Mouse (Mus musculus): ENCODE measurements around the gene Nfasc.

The Nfasc gene

DNA sequence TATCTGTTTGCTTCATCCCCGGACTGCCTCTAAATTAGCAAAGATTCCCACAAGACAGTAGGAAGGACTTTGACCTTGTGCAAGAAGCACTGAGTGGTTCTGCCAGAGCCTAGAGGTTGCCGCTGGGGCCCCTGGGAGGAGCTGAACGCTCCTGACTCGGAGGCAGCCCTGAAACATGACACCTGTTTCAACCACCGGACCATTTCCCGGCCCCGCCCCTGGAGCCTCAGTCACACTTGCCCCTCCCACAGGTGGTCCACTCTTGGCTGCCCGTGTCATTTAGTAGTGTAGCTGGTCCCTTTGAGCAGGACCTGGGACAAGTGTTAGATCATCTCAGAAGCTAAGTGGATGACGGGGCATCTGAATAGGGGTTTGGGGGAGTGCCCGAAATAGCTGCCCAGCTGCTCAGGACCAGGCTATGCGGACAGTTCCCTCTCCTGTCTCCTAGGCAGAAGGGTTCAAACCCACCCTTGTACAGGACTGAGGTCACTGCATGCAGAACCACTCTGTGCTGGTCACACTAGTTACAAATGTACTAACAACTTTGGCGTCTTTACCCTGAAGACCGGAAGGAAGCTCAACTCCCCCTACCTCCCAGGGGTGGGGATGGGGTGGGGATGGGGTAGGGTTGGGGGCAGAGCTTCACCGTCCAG lies 200.3 kb downstream of the Nfasc start:
- DNase-seq (ENCODE audit: low read depth, low spot score): peak; percentile 94

DNA sequence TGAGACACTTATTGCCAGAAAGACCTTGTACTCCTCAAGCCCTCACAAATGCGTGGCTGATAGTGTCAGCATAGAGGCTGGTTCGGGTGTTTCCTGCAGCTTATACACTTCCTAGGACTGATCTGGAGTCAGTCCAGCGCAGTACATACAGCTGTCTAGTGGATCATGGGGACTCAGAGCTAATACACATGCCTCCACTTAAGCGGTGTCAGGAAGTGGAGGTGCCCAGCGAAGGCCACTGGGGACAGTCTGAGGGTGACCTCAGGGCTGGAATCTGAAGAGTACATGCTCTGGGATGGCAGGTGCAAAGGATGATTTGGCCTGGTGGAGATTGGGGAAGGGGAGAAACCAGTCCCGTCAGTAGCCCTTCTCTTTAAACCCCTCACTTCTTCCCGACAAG lies 200.9 kb downstream of the Nfasc start:
- DNase-seq (ENCODE audit: low read depth, low spot score): no peak

- no peak for DNase-seq (ENCODE audit: low read depth, low spot score)
Observed at GRCm38 (mm10) chr1:132537736-132538135, 203.9 kb downstream of the Nfasc start.

DNA sequence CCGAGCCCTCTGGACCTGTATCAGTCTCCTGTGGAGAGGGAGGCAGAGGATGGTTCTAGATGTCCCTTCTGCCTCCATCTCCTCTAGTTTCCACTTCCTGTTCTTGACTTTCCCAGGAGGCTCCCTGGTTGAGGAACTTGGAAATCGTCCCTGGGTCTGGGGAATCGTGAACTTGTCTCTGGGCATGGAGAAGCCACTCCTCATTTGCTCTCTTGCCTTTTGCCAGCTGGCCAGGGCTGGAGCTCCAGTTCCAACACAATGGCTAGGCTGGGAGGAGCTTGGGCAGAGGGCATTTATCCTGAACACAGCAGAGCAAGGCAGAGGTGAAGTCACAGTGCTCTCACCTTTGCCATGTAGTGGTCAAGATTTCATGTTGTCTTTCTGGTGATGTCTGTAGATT lies 205.2 kb downstream of the Nfasc start:
- no peak for DNase-seq (ENCODE audit: low read depth, low spot score)

GRCm38 (mm10) chr1:132535541-132535940 lies 206.1 kb downstream of the Nfasc start:
- no peak for DNase-seq (ENCODE audit: low read depth, low spot score)

DNA sequence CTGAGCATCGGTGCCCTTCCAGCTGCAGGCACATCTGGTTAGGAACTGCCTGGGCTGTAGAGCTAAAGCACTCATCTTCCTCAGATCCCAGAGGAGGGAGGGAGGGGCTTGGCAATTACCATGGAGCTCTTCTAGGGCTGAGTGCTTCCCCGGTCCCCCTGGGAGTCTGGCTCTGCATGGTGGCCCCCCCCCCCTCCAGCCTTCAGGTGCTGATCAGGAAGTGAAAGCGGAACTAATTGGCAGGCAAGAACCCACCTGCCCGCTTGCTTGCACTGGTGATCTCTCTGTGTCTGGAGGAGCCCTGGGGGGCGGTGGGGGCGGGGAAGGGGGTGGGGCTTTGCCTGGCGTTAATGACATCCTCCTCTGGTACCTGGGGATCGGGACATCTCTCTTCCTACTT lies 207.8 kb downstream of the Nfasc start:
- DNase-seq (ENCODE audit: low read depth, low spot score): no peak

DNA sequence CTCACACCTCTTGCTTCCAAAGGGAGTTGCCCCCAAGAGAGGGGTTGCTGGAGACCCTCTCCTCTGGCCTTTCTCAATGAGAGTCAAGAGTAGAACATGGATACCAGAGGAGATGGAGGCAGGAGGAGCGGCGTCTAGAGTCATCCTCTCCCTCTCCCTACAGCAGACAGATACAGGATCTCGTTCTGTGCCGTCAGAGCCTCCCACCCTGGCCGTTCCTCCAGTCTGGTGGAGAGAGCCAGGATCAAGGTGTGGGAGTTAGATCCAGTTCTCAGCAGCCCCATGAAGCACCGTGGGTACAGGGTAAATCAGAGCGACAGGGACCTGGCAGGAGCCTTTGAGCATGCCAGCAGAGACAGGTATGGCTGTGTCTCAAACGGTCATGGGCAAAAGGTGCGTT lies 209.1 kb downstream of the Nfasc start:
- DNase-seq (ENCODE audit: low read depth, low spot score): no peak

DNA sequence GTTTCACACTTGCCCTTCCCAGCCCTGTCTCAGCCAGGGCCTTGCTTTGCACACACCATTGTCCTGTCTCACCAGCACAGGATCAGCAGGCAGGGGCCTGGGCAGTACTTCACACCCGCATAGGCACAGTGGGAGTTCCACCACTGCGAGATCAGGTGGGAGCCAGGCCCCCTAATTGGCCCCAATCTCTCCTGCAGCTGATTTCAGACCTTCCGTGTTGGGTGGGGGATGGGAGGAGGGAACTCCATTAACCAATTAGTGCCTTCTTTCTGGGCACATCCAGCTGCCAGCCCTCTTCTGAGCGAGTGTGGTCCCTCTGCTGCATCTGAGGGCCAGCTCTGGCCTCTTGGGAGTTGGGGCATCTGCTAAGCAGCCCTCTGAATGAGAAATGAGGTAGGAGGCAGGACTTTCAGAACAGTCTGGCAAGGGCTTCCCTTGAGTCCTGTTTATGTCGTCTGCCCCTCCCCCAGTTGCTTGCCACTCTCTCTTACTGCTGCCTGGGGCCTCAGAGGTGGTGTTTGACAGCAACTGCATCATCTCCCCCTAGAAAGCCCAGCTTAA lies 210.9 kb downstream of the Nfasc start:
- no peak for DNase-seq (ENCODE audit: low read depth, low spot score)

GRCm38 (mm10) chr1:132528647-132529334 lies 212.8 kb downstream of the Nfasc start:
- DNase-seq (ENCODE audit: low read depth, low spot score): no peak

DNA sequence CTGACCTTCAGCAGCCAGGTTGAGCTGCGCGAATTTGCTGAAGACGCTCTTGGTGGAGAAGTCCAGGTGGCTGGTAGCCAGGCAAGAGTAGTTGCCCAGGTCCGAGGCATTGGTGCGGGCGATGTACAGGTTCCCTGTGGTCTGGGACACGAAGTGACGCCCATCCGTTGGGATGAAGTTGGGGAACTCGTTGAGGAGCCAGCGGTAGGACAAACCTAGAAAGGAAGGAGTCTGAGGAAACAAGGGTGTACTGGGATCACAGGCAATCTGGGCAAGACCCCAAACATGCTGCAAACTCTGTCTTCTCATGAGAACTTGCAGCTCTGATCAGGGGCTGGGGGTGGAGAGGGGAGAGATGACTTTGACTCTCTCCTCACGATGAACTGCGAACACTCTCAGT lies 213.5 kb downstream of the Nfasc start:
- no peak for DNase-seq (ENCODE audit: low read depth, low spot score)

- peak; percentile 74 for DNase-seq (ENCODE audit: low read depth, low spot score)
Observed at GRCm38 (mm10) chr1:132525832-132526231, 215.8 kb downstream of the Nfasc start.

- DNase-seq (ENCODE audit: low read depth, low spot score): peak; percentile 90
Observed at GRCm38 (mm10) chr1:132523920-132524319, 217.7 kb downstream of the Nfasc start.

DNA sequence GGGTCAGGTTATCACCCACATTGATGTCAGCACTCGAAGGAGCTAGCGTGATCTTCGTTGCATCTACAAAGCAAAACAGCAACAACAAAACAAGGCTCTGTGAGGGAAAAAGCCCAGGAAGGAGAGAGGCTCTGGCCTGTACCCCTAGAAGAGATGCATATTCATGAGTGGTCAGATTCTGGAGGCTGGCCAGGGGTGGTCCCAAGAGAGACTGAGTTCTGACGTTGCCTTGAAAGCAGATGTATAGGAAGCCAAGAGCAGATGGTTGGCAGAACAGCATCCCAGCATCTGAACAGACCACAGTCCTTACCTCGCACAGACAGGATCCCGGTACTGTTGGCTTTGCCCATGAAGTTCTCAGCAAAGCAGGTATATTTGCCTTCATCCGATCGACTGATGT lies 218.5 kb downstream of the Nfasc start:
- DNase-seq (ENCODE audit: low read depth, low spot score): no peak

GRCm38 (mm10) chr1:132520764-132521163 lies 220.8 kb downstream of the Nfasc start:
- DNase-seq (ENCODE audit: low read depth, low spot score): peak; percentile 84

DNA sequence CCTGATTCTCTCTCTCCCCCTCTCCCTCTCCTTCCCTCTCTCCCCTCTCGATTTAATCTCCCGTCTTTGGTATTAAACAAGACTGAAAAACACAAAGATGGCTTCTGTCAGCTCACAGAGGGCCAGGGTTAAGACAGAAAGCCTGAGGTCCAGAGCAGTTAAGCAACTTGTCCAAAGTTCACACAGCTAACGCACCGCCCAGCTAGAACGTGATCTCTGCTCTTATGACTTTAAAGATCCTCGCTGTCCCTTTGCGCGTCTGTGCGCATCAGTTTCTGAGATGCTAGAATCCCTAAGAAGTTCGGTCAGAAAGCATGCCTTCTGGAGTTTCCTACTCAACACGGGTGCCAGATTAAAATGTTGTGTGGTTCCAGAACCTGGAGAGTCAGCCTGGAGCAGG lies 221.9 kb downstream of the Nfasc start:
- no peak for DNase-seq (ENCODE audit: low read depth, low spot score)

GRCm38 (mm10) chr1:132518621-132519020 lies 223.0 kb downstream of the Nfasc start:
- no peak for DNase-seq (ENCODE audit: low read depth, low spot score)

DNA sequence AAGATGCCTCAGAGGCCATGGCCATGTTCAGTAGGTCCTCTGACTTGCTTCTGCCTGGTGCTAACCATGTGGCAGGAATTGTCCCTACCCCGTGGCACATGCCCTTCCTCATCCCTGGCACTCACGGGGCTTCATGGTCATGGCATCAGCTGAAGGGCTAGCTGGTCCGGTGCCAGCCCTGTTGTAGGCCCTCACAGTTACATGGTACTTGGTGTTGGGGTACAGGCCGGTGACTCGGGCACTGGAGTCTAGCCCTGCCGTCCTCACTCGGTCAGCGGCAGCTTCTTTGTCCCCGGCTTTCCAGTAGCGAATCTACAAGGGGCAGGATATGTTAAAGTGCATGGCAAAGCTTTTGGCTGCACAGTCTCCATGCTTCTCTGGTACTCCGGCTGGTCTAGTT lies 224.8 kb downstream of the Nfasc start:
- no peak for DNase-seq (ENCODE audit: low read depth, low spot score)

DNA sequence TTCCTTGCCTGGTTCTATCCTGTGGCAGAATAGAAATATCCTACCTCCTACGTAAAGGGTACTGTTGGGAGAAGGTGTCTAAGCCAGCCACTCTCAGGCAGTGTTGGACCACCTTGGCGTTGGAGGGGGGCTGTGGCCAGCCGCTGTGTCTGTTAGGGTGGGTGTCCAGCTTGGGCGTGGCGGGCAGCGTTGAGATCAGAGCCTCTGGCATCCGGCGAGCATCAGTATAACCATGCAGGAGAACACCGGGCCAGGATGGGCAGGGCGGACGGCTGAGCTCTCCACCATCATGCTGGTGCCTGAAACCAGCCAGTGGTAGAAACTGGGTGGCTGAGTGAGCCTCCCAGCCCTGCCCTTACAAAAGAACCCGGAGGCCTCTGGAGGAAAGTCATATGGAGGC lies 226.3 kb downstream of the Nfasc start:
- DNase-seq (ENCODE audit: low read depth, low spot score): no peak

All from ES-CJ7 (cell line).